Mouse (Mus musculus) megakaryocyte, embryonic 14.5 days (primary cell): ENCODE measurements around the gene Cd163l1.

Experiments
- FLI1 ChIP-seq: IDR thresholded peaks from 2 replicates; pipeline ENCODE4 v1.6.1; 2012; ENCODE audit warnings: low read length, inconsistent platforms, mixed read lengths
- GATA1 ChIP-seq: IDR thresholded peaks from 3 replicates; pipeline ENCODE4 v1.6.1; 2012; ENCODE audit warnings: mixed read lengths, low read length, inconsistent platforms, borderline replicate concordance

DNA sequence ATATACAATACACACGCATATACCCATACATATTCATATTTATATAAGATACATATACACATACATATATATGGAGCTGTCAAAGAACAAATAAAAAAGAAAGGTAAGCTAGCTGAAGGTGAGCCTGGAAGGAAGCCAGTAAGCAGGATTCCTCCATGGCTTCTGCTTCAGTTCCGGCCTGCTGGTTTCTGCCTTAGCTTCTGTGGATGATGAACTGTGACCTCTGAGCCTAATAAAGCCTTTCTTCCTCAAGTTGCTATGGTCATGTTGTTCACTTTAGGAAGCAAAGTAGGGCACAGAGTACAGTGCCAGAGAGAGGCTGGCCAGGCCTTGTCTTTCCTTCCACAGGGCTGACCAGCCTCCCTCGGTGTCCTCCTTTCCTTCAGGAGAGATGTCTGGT, 47.2 kb upstream of the Cd163l1 start:
- no peak for TF ChIP-seq GATA1
- TF ChIP-seq FLI1: no peak
